Mouse (Mus musculus) forebrain, embryonic 15.5 days (tissue): ENCODE measurements at regions not wholly inside any gene's neighbourhood (a gene's known extent, or its start where the extent isn't known, plus 50 kb on each side); places are given as distances from the start of the nearest gene placed in this dataset.

ENCODE experiments used
- ATAC-seq: fragments of 200-750 bp; cut with Nextera tagmentation; replicated peaks from 2 replicates; pipeline ENCODE4 v1.8.0; 2017; ENCODE audit warnings: mild to moderate bottlenecking, moderate TSS enrichment, moderate library complexity
- H3K27ac ChIP-seq: fragments of 300-500 bp; sonication (generic); replicated peaks from 2 replicates; pipeline ENCODE4 v1.5.1; 2015; ENCODE audit warnings: mild to moderate bottlenecking, inconsistent platforms
- H3K27me3 ChIP-seq: fragments of 300-500 bp; sonication (generic); 2 replicates; pipeline ENCODE4 v1.6.1; 2015; ENCODE audit warnings: inconsistent platforms
- H3K36me3 ChIP-seq: fragments of 300-500 bp; sonication (generic); 2 replicates; pipeline ENCODE4 v1.6.1; 2015; ENCODE audit warnings: mild to moderate bottlenecking, inconsistent platforms
- H3K4me1 ChIP-seq: fragments of 300-500 bp; sonication (generic); 2 replicates; pipeline ENCODE4 v1.6.1; 2015; ENCODE audit warnings: inconsistent platforms
- H3K4me2 ChIP-seq: fragments of 300-500 bp; sonication (generic); replicated peaks from 2 replicates; pipeline ENCODE4 v1.6.1; 2015; ENCODE audit warnings: mild to moderate bottlenecking, inconsistent platforms
- H3K4me3 ChIP-seq: fragments of 300-500 bp; sonication (generic); 2 replicates; pipeline ENCODE4 v1.5.1; 2015; ENCODE audit warnings: mild to moderate bottlenecking, inconsistent platforms
- H3K9ac ChIP-seq: fragments of 300-500 bp; sonication (generic); replicated peaks from 2 replicates; pipeline ENCODE4 v1.6.1; 2015; ENCODE audit warnings: mild to moderate bottlenecking, inconsistent platforms
- H3K9me3 ChIP-seq: fragments of 300-500 bp; sonication (generic); 2 replicates; pipeline ENCODE4 v1.6.1; 2016; ENCODE audit warnings: inconsistent platforms
- WGBS: fragments of 180-500 bp; shearing (Covaris S2); methylation state at CpG from one replicate; pipeline ENCODE4 v1.1.7; 2015; ENCODE audit warnings: mixed read lengths; 5-methylcytosine and 5-hydroxymethylcytosine counted together

DNA sequence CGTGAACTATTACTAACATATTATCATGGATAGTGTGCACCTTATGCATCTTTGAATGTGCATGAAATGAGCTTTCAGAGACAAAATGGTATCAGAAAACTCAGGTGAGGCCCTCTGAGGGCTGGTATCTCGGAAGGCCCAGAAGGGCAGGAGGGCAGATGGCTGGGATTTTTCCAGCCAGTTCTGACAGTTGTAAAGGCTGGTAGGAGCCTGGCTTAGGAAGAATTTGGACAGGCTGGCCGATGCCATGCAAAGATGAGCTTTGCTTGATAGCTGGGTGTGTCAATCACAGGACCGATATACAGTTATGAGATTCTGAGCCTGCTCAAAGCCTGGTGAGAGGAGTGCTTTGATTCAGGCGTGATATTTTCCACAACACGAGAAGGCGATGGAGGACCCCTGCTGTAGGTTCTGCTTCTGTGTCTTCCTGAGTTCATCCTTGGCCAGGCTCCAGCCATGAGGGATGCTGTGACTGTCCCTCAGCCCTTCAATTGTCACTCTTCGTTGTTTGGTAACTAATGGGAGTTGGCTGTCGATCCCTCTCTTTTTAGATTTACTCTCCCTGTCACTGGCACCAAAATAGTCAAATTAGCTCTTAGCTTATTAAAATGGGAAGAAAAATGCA, 159.0 kb upstream of the Sash1 start:
- H3K27ac ChIP-seq, result no peak overlapping the region

DNA sequence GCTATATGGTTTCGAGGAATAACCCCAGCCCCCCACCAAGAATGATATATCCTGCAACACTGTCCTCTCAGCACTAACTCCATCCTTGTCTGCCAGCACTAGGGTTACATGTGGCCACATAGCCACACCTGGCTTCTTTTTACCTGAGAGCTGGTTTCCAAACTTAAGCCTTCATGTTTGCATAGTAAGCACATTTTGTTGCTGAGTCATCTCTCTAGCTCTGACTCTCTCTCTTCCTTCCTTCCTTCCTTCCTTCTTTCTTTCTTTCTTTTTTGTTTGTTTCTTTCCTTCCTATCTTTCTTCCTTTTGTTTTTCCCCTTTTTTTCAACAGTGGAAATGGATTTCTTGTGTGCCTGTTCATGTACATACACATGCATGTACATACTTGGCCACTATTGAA, 157.6 kb upstream of the Sash1 start:
- Histone ChIP-seq H3K9ac (no peak overlapping the region), H3K9me3 (no peaks in the 10 kb centered on the region), H3K27ac (no peak overlapping the region), H3K4me1 (0 out of 2 replicates have a peak, but pooled peaks cover 5% of the 10 kb centered on the region), H3K36me3 (no peaks in the 10 kb centered on the region), H3K4me2 (no peak overlapping the region), H3K27me3 (no peaks in the 10 kb centered on the region), H3K4me3 (no peak overlapping the region)
- WGBS, result 100% methylated on average over 1 of the region's 1 CpGs
- ATAC-seq, result no peak

More for the DNA sequence above, 159.0 kb upstream of the Sash1 start:
- Histone ChIP-seq H3K4me2 (no peak overlapping the region), H3K9me3 (no peaks in the 10 kb centered on the region), H3K9ac (no peak overlapping the region), H3K36me3 (no peaks in the 10 kb centered on the region), H3K4me1 (0 out of 2 replicates have a peak, but pooled peaks cover 5% of the 10 kb centered on the region), H3K27me3 (no peaks in the 10 kb centered on the region), H3K4me3 (no peak overlapping the region)
- ATAC-seq, result no peak
- WGBS, result 73% methylated on average over 9 of the region's 9 CpGs

DNA sequence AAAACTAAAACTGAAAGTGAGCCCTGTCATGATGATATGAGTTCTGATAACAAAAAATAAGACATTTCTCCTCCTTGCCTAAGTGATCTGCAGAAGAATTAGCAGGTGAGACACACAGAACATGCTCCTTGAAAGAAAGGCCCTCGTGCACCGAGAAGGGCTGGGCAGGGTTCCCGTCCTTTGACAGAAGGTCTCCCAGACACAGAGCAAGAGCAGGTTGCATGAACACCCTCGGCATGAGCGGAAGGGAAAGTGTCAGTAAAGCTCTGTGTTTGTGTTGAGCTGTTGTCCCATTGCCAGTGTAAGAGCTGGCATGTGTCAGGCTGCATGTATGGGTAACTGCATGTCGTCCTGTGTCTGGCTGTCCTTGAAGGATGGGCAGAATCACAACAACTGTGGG, 144.6 kb upstream of the Sash1 start:
- whole genome bisulfite sequencing, result 75% methylated on average over 6 of the region's 6 CpGs
- Histone ChIP-seq H3K36me3 (no peaks in the 10 kb centered on the region), H3K4me3 (no peak overlapping the region), H3K4me2 (no peak overlapping the region), H3K9ac (no peak overlapping the region), H3K27ac (no peak overlapping the region), H3K27me3 (no peaks in the 10 kb centered on the region), H3K4me1 (no peaks in the 10 kb centered on the region), H3K9me3 (no peaks in the 10 kb centered on the region)
- ATAC-seq, result no peak

DNA sequence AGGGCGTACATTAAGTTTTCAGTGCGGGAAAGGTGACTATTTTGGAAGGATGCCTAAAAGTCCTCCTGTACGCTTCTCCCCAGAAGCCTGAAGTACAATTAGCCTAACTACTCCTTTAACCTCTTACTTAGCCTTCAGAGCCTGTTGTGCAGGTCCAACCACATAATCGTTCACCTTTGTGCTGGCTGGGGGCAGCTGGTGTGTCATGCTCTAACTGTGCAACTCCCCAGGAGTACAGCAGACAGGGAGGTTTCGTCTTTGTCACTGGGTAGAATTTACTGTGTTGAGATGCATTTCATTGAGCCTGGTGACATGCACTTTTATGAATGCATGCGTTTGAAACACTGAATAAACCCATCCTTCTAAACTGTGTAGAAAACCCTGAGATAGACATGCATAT, 143.6 kb upstream of the Sash1 start:
- 83% methylated on average over 6 of the region's 6 CpGs for WGBS
- Histone ChIP-seq H3K4me1 (no peaks in the 10 kb centered on the region), H3K4me3 (no peak overlapping the region), H3K27ac (no peak overlapping the region), H3K9me3 (no peaks in the 10 kb centered on the region), H3K36me3 (no peaks in the 10 kb centered on the region), H3K4me2 (no peak overlapping the region), H3K27me3 (no peaks in the 10 kb centered on the region), H3K9ac (no peak overlapping the region)
- ATAC-seq, result no peak

DNA sequence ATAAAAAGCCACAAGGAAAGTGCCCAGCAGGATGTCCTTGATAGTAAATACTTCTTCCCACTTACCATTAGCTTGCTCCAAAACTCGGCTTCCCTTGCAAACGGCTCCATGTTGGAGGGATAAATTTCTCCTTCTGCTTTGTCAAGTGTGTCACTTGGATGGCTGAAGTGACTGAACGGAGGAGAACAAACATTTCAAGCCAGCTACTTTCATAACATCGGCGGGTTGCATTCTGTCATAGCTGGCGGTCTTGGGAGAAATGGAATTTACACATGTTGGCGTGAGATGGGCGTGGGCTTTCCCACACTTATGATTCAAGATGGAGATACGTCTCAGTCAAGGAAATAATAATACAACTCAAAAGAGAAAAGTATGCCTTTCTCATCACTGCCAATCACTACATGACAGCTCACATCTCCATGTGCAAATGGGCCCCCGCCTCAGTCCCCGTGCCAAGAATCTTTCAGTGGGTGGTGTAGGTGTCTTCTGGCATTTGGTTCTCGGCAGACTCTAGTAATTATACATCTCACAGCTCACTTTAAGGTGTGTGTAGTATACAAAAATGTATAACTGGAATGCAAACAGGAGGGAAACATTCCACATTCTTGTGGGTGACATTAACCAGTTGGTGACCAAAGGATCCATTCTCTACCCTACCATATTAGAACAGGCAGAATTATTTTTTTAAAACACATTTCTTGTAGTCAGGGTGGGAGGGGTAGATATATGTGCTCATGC, 141.4 kb upstream of the Sash1 start:
- no peak overlapping the region for H3K4me2 ChIP-seq
- H3K9me3 ChIP-seq, result no peaks in the 10 kb centered on the region
- no peaks in the 10 kb centered on the region for H3K36me3 ChIP-seq
- ATAC-seq, result no peak
- no peak overlapping the region for H3K9ac ChIP-seq
- no peaks in the 10 kb centered on the region for H3K4me1 ChIP-seq
- no peak overlapping the region for H3K4me3 ChIP-seq
- 75% methylated on average over 12 of the region's 12 CpGs for WGBS
- H3K27me3 ChIP-seq, result no peaks in the 10 kb centered on the region
- no peak overlapping the region for H3K27ac ChIP-seq

DNA sequence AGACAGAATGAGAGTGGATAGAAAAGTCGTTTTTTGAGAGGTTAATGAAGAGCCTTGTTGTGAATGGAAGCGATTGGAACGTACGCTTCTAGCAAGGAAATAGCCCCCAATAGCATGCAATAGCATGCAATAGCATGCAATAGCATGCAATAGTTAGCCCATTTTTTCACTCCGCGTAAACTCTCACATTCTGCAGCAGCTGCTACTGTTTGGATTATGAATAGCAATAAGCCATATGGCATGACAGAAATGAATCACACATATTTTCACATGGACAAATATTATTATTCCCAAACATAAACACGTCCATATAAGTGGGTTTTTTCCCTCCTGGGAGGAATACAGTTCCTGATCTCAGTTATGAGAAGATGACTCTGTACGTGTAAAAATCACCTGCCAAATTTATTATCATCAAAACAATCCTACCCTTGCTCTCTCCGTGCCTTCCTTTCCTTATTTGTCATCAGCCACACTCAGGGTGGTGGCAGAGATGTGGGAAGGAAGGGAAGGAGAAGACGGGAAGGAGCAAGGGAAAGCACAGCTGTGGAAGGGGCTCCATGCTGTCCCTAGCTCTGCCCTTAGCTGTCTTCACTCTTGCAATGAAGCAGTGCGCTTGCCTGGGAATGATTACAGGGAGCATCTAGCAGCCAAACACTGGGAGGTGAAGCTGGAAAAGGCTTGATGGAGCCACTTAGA, 129.1 kb upstream of the Sash1 start:
- Histone ChIP-seq H3K9ac (no peak overlapping the region), H3K27ac (no peak overlapping the region), H3K4me3 (no peak overlapping the region), H3K9me3 (no peaks in the 10 kb centered on the region), H3K4me2 (no peak overlapping the region), H3K36me3 (no peaks in the 10 kb centered on the region), H3K4me1 (peaks cover 5% of the 10 kb centered on the region; the same call in 1 of the 2 replicates), H3K27me3 (peaks cover 4% of the 10 kb centered on the region; the same call in 1 of the 2 replicates)
- 67% methylated on average over 11 of the region's 11 CpGs for WGBS
- ATAC-seq, result peak; percentile 77

DNA sequence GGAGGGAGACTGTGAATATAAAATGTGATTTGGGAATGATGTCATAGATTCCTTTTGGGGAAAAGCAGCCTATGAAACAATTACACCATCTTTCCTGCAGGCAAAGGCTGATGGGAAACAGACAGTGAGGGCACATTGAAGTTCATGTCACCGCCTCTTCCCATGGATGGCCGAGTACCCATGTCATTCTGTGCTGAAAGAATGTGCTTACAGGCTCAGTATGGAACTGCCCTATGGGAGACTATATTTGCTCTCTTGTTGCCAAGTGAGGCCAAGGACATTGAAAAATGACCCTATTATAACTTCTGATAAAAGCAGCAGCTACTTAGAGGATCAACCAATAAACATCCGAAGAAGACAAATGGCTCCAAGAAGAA, 127.7 kb upstream of the Sash1 start:
- Histone ChIP-seq H3K9me3 (no peaks in the 10 kb centered on the region), H3K9ac (no peak overlapping the region), H3K4me3 (no peak overlapping the region), H3K27ac (no peak overlapping the region), H3K4me2 (no peak overlapping the region), H3K36me3 (no peaks in the 10 kb centered on the region), H3K4me1 (peaks cover 5% of the 10 kb centered on the region; the same call in 1 of the 2 replicates), H3K27me3 (peaks cover 3% of the 10 kb centered on the region; the same call in 1 of the 2 replicates)
- WGBS, result 58% methylated on average over 3 of the region's 3 CpGs
- no peak for ATAC-seq

DNA sequence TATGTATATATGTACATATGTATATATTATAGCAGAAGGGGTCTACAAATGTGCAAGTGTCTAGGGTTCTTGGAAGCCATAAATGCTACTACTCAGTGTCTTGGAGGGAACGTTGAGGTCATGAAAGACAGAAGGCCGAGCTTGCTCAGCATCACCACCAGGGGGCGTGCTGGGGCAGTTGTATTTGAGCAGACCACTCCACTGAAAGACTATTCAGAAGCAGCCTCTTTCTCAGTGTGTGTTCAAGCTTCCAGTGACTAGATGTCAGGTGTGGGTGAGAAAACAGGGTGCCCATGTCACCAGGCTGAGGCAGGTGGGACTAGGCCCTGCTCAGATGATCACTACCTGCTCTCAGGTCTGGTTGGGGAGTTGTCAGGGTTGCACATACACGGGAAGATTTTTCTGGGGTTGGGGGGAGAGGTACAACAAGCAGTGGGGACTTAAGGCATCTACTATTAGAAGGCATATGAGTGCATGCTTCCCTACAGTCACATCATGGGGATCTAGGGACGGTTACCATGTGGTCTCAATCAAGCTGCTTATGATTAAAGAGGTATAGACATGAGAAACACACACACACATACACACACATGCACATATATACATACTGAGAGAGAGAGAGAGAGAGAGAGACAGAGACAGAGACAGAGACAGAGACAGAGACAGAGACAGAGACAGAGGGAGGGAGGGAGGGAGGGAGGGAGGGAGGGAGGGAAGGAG, 127.1 kb upstream of the Sash1 start:
- peak; percentile 39; the same call in 1 of the 2 replicates for ATAC-seq
- no peak overlapping the region for H3K27ac ChIP-seq
- H3K4me2 ChIP-seq, result no peak overlapping the region
- H3K27me3 ChIP-seq, result peaks cover 3% of the 10 kb centered on the region; the same call in 1 of the 2 replicates
- H3K4me3 ChIP-seq, result no peak overlapping the region
- H3K9ac ChIP-seq, result no peak overlapping the region
- peaks cover 5% of the 10 kb centered on the region; the same call in 1 of the 2 replicates for H3K4me1 ChIP-seq
- 38% methylated on average over 5 of the region's 5 CpGs for WGBS
- H3K36me3 ChIP-seq, result no peaks in the 10 kb centered on the region
- no peaks in the 10 kb centered on the region for H3K9me3 ChIP-seq

DNA sequence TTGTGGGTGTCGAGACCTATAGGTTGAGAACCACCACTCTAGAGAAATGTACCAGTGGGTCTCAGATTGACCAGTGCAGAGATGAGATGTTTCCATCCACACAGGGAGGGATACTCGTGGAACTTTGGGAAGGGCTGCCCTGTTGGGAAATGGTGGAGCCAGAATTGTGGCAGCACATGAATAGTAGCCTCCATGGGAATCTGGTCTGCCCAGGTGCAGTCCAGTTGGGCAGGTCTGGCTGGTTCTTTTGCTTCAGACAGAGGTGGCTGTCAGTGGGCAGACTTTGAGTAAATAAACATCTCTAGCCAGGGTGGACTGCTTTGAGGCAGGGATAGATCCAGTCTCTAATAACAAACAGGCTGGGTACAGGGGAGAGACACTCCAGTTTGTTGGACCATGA, 126.0 kb upstream of the Sash1 start:
- no peak overlapping the region for H3K9ac ChIP-seq
- no peaks in the 10 kb centered on the region for H3K36me3 ChIP-seq
- WGBS, result 86% methylated on average over 2 of the region's 2 CpGs
- H3K27me3 ChIP-seq, result peaks cover 3% of the 10 kb centered on the region; the same call in 1 of the 2 replicates
- ATAC-seq, result no peak
- peaks cover 5% of the 10 kb centered on the region; the same call in 1 of the 2 replicates for H3K4me1 ChIP-seq
- no peak overlapping the region for H3K4me3 ChIP-seq
- H3K9me3 ChIP-seq, result no peaks in the 10 kb centered on the region
- H3K4me2 ChIP-seq, result no peak overlapping the region
- H3K27ac ChIP-seq, result no peak overlapping the region

DNA sequence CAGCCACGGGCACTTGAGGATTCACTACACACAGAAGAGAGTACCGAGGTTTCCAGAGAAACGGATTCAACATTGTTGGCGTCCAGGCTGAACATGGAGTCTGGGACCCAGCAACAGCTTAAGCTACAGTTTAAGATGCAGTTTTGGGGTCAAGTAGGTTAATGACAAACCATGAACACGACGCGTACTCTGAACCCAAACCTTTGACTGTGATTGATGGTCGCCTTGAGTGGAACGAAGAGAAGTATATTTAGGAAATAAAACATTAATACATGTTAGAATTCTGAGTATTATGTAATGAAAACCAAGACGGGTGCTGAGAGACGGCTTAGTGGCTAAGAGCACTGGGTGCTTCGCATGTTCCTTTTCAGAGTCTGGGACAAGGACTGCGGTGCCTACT, 124.3 kb upstream of the Sash1 start:
- WGBS, result 90% methylated on average over 13 of the region's 13 CpGs
- no peaks in the 10 kb centered on the region for H3K36me3 ChIP-seq
- no peaks in the 10 kb centered on the region for H3K9me3 ChIP-seq
- H3K27ac ChIP-seq, result no peak overlapping the region
- H3K4me2 ChIP-seq, result no peak overlapping the region
- H3K9ac ChIP-seq, result no peak overlapping the region
- peaks cover 3% of the 10 kb centered on the region; the same call in 1 of the 2 replicates for H3K27me3 ChIP-seq
- ATAC-seq, result no peak
- no peak overlapping the region for H3K4me3 ChIP-seq
- H3K4me1 ChIP-seq, result peaks cover 8% of the 10 kb centered on the region; the same call in 1 of the 2 replicates

DNA sequence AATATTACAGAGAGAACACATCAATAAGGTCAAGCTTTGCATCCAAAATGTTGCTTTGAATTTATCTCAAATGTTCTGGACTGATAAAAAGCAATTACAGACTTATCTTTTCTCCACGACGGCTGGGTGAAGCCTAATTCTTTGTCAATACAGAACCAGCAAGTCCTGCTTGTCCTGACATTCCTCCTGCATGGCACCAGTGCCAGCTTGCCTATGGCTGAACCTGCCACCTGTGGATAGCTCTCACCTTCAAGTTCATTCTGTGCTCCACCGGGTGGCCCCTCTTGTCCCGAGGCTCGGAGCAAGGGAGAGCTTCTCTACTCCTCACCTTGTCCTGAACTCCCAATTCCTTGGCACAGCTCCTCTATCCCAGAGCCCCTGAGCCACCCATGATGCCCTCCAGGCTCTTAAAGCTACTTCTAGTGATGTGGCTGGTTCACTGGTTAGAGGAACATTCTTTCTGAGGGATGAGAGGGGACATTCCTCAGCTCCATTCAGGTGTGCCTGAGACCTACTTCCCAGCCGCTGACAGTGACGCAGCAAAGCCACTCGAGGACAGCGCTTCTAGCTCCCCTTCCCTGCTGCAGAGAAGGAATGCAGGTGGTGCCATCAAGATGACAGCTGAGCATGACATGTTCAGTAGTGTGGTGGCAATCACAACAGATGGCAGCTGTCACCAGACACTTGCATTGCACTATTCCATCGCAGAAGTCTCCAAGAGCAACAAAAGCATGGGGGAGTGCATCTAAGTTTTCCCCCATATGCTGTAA, 119.5 kb upstream of the Sash1 start:
- no peaks in the 10 kb centered on the region for H3K36me3 ChIP-seq
- 69% methylated on average over 10 of the region's 10 CpGs for WGBS
- H3K9ac ChIP-seq, result no peak overlapping the region
- 0 out of 2 replicates have a peak, but pooled peaks cover 3% of the 10 kb centered on the region for H3K27me3 ChIP-seq
- no peak overlapping the region for H3K4me3 ChIP-seq
- peak; percentile 35; the same call in 1 of the 2 replicates for ATAC-seq
- H3K27ac ChIP-seq, result no peak overlapping the region
- 0 out of 2 replicates have a peak, but pooled peaks cover 3% of the 10 kb centered on the region for H3K4me1 ChIP-seq
- H3K4me2 ChIP-seq, result no peak overlapping the region
- H3K9me3 ChIP-seq, result no peaks in the 10 kb centered on the region
